Mouse (Mus musculus): ENCODE measurements around the gene Tyw1. TPM values are rescaled to one million over a fixed set of nuclear protein-coding genes. Genes with fewer than 3 reads are reported as not detected.

Gene Tyw1
- polyA plus RNA-seq, 1 experiment = 23.6 TPM

- Histone ChIP-seq H3K4me3 (no peak overlapping the region), H3K79me2 (ENCODE audit: control insufficient read depth, insufficient read depth) (no peaks in the 10 kb centered on the region), H3K4me2 (ENCODE audit: low read depth) (no peak overlapping the region), H3ac (ENCODE audit: control insufficient read depth, insufficient read length) (no peak overlapping the region), H3K36me3 (ENCODE audit: control insufficient read depth, insufficient read depth) (peaks cover 3% of the 10 kb centered on the region), H3K27me3 (ENCODE audit: control insufficient read depth, insufficient read depth, insufficient read length) (no peaks in the 10 kb centered on the region)
- no peak for TF ChIP-seq TCF12 (IDR thresholded peaks at IDR 0.05; ENCODE audit: insufficient read depth, poor library complexity, severe bottlenecking)
- TF ChIP-seq CEBPB (IDR thresholded peaks at IDR 0.05; ENCODE audit: insufficient read depth, poor library complexity, severe bottlenecking) = no peak
- TF ChIP-seq POLR2A (IDR thresholded peaks at IDR 0.05; ENCODE audit: insufficient read length, low read depth) = no peak
- no peak for TF ChIP-seq MYOG (IDR thresholded peaks at IDR 0.05; ENCODE audit: control insufficient read depth in 1 of 3, insufficient read depth in 1 of 3, insufficient read length in 2 of 3, low read depth in 2 of 3)
- TF ChIP-seq MYOD1 (IDR thresholded peaks at IDR 0.05; ENCODE audit: control insufficient read depth in 1 of 3, insufficient read length in 2 of 3, low read depth in 2 of 3) = no peak
- TF ChIP-seq USF1 (IDR thresholded peaks at IDR 0.05; ENCODE audit: low read depth) = no peak
- no peak for TF ChIP-seq MAX (IDR thresholded peaks at IDR 0.05; ENCODE audit: low read depth)
- no peak for TF ChIP-seq POLR2AphosphoS2 (IDR thresholded peaks at IDR 0.05; ENCODE audit: insufficient read length, low read depth)
- TF ChIP-seq REST (IDR thresholded peaks at IDR 0.05; ENCODE audit: insufficient read depth, insufficient read length) = no peak
- TF ChIP-seq SRF (IDR thresholded peaks at IDR 0.05; ENCODE audit: control insufficient read depth, insufficient read length, low read depth) = no peak
- no peak for TF ChIP-seq TCF3 (IDR thresholded peaks at IDR 0.05; ENCODE audit: insufficient read length, low read depth)
- no peak for TF ChIP-seq E2F4 (IDR thresholded peaks at IDR 0.05; ENCODE audit: insufficient read depth)
Observed at GRCm38 (mm10) chr5:130316321-130316720, 60.9 kb downstream of the Tyw1 start.

- no peak overlapping the region for H3K4me2 ChIP-seq (ENCODE audit: low read depth)
- no peaks in the 10 kb centered on the region for H3K27me3 ChIP-seq (ENCODE audit: control insufficient read depth, insufficient read depth, insufficient read length)
- H3K79me2 ChIP-seq (ENCODE audit: control insufficient read depth, insufficient read depth) = no peaks in the 10 kb centered on the region
- no peak overlapping the region for H3ac ChIP-seq (ENCODE audit: control insufficient read depth, insufficient read length)
- TF ChIP-seq MYOG (IDR thresholded peaks at IDR 0.05; ENCODE audit: control insufficient read depth in 1 of 3, insufficient read depth in 1 of 3, insufficient read length in 2 of 3, low read depth in 2 of 3) = no peak
- TF ChIP-seq REST (IDR thresholded peaks at IDR 0.05; ENCODE audit: insufficient read depth, insufficient read length) = no peak
- TF ChIP-seq USF1 (IDR thresholded peaks at IDR 0.05; ENCODE audit: low read depth) = no peak
- no peak for TF ChIP-seq SRF (IDR thresholded peaks at IDR 0.05; ENCODE audit: control insufficient read depth, insufficient read length, low read depth)
- TF ChIP-seq MYOD1 (IDR thresholded peaks at IDR 0.05; ENCODE audit: control insufficient read depth in 1 of 3, insufficient read length in 2 of 3, low read depth in 2 of 3) = no peak
- no peak for TF ChIP-seq POLR2AphosphoS2 (IDR thresholded peaks at IDR 0.05; ENCODE audit: insufficient read length, low read depth)
- TF ChIP-seq POLR2A (IDR thresholded peaks at IDR 0.05; ENCODE audit: insufficient read length, low read depth) = no peak
- no peak for TF ChIP-seq MAX (IDR thresholded peaks at IDR 0.05; ENCODE audit: low read depth)
- TF ChIP-seq CEBPB (IDR thresholded peaks at IDR 0.05; ENCODE audit: insufficient read depth, poor library complexity, severe bottlenecking) = no peak
- TF ChIP-seq TCF3 (IDR thresholded peaks at IDR 0.05; ENCODE audit: insufficient read length, low read depth) = no peak
- TF ChIP-seq E2F4 (IDR thresholded peaks at IDR 0.05; ENCODE audit: insufficient read depth) = no peak
- TF ChIP-seq TCF12 (IDR thresholded peaks at IDR 0.05; ENCODE audit: insufficient read depth, poor library complexity, severe bottlenecking) = no peak
- no peaks in the 10 kb centered on the region for H3K36me3 ChIP-seq (ENCODE audit: control insufficient read depth, insufficient read depth)
- no peak overlapping the region for H3K4me3 ChIP-seq
Observed at GRCm38 (mm10) chr5:130319783-130320182, 64.4 kb downstream of the Tyw1 start.

- H3ac ChIP-seq (ENCODE audit: control insufficient read depth, insufficient read length) = no peak overlapping the region
- no peaks in the 10 kb centered on the region for H3K27me3 ChIP-seq (ENCODE audit: control insufficient read depth, insufficient read depth, insufficient read length)
- no peak for TF ChIP-seq TCF3 (IDR thresholded peaks at IDR 0.05; ENCODE audit: insufficient read length, low read depth)
- TF ChIP-seq REST (IDR thresholded peaks at IDR 0.05; ENCODE audit: insufficient read depth, insufficient read length) = no peak
- TF ChIP-seq E2F4 (IDR thresholded peaks at IDR 0.05; ENCODE audit: insufficient read depth) = no peak
- TF ChIP-seq SRF (IDR thresholded peaks at IDR 0.05; ENCODE audit: control insufficient read depth, insufficient read length, low read depth) = no peak
- TF ChIP-seq CEBPB (IDR thresholded peaks at IDR 0.05; ENCODE audit: insufficient read depth, poor library complexity, severe bottlenecking) = no peak
- TF ChIP-seq POLR2A (IDR thresholded peaks at IDR 0.05; ENCODE audit: insufficient read length, low read depth) = no peak
- TF ChIP-seq MAX (IDR thresholded peaks at IDR 0.05; ENCODE audit: low read depth) = no peak
- TF ChIP-seq POLR2AphosphoS2 (IDR thresholded peaks at IDR 0.05; ENCODE audit: insufficient read length, low read depth) = no peak
- no peak for TF ChIP-seq MYOG (IDR thresholded peaks at IDR 0.05; ENCODE audit: control insufficient read depth in 1 of 3, insufficient read depth in 1 of 3, insufficient read length in 2 of 3, low read depth in 2 of 3)
- TF ChIP-seq TCF12 (IDR thresholded peaks at IDR 0.05; ENCODE audit: insufficient read depth, poor library complexity, severe bottlenecking) = no peak
- no peak for TF ChIP-seq MYOD1 (IDR thresholded peaks at IDR 0.05; ENCODE audit: control insufficient read depth in 1 of 3, insufficient read length in 2 of 3, low read depth in 2 of 3)
- TF ChIP-seq USF1 (IDR thresholded peaks at IDR 0.05; ENCODE audit: low read depth) = no peak
- no peak overlapping the region for H3K4me3 ChIP-seq
- no peaks in the 10 kb centered on the region for H3K36me3 ChIP-seq (ENCODE audit: control insufficient read depth, insufficient read depth)
- no peak overlapping the region for H3K4me2 ChIP-seq (ENCODE audit: low read depth)
- H3K79me2 ChIP-seq (ENCODE audit: control insufficient read depth, insufficient read depth) = no peaks in the 10 kb centered on the region
Observed at GRCm38 (mm10) chr5:130320485-130320884, 65.1 kb downstream of the Tyw1 start.

GRCm38 (mm10) chr5:130325486-130325885 is 70.1 kb downstream of the Tyw1 start:
- Histone ChIP-seq H3K36me3 (ENCODE audit: control insufficient read depth, insufficient read depth) (no peaks in the 10 kb centered on the region), H3K4me3 (no peak overlapping the region), H3K4me2 (ENCODE audit: low read depth) (no peak overlapping the region), H3K27me3 (ENCODE audit: control insufficient read depth, insufficient read depth, insufficient read length) (no peaks in the 10 kb centered on the region), H3ac (ENCODE audit: control insufficient read depth, insufficient read length) (no peak overlapping the region), H3K79me2 (ENCODE audit: control insufficient read depth, insufficient read depth) (no peaks in the 10 kb centered on the region)
- TF ChIP-seq E2F4 (IDR thresholded peaks at IDR 0.05; ENCODE audit: insufficient read depth) (no peak), SRF (IDR thresholded peaks at IDR 0.05; ENCODE audit: control insufficient read depth, insufficient read length, low read depth) (no peak), POLR2AphosphoS2 (IDR thresholded peaks at IDR 0.05; ENCODE audit: insufficient read length, low read depth) (no peak), MYOD1 (IDR thresholded peaks at IDR 0.05; ENCODE audit: control insufficient read depth in 1 of 3, insufficient read length in 2 of 3, low read depth in 2 of 3) (no peak), MYOG (IDR thresholded peaks at IDR 0.05; ENCODE audit: control insufficient read depth in 1 of 3, insufficient read depth in 1 of 3, insufficient read length in 2 of 3, low read depth in 2 of 3) (no peak), TCF12 (IDR thresholded peaks at IDR 0.05; ENCODE audit: insufficient read depth, poor library complexity, severe bottlenecking) (no peak), MAX (IDR thresholded peaks at IDR 0.05; ENCODE audit: low read depth) (no peak), USF1 (IDR thresholded peaks at IDR 0.05; ENCODE audit: low read depth) (no peak), REST (IDR thresholded peaks at IDR 0.05; ENCODE audit: insufficient read depth, insufficient read length) (no peak), POLR2A (IDR thresholded peaks at IDR 0.05; ENCODE audit: insufficient read length, low read depth) (no peak), TCF3 (IDR thresholded peaks at IDR 0.05; ENCODE audit: insufficient read length, low read depth) (no peak), CEBPB (IDR thresholded peaks at IDR 0.05; ENCODE audit: insufficient read depth, poor library complexity, severe bottlenecking) (no peak)

All from myocyte (in vitro differentiated cells).